In genomic region chr1:134646261-134646962, GRCm38 (mm10) we compare ENCODE assay signal across 8 mouse cellular contexts. TPM values are rescaled to one million over a fixed set of nuclear protein-coding genes. Genes with fewer than 3 reads are reported as not detected.
DNase-seq lines count a peak whose midpoint lies in the region; ATAC-seq and TF ChIP-seq lines count a peak whose summit lies in the region.

Gene Syt2, plus strand, starts transcription at chr1:134646677.

- ATAC-seq in kidney, embryonic 15.5 days (replicated peaks; ENCODE audit: low FRiP score): peak; percentile 45; the same call in 1 of the 2 replicates
- ATAC-seq in liver, embryonic 14.5 days (ENCODE audit: insufficient read depth): no peak
- peak; percentile 68 for ATAC-seq in neural tube, embryonic 13.5 days (ENCODE audit: low read depth)

- H3K27ac ChIP-seq in kidney, embryonic 15.5 days: no peak within 1 kb of the TSS
- H3K27ac ChIP-seq in liver, embryonic 14.5 days: no peak within 1 kb of the TSS
- H3K27ac ChIP-seq in neural tube, embryonic 13.5 days (replicated peaks): no peak within 1 kb of the TSS

- TF ChIP-seq CTCF in liver, embryonic 14.5 days (IDR thresholded peaks at IDR 0.05; ENCODE audit: low read depth): no peak

- no peaks in the 10 kb centered on the region for H3K36me3 ChIP-seq in kidney, embryonic 15.5 days
- H3K36me3 ChIP-seq in liver, embryonic 14.5 days (replicated peaks; ENCODE audit: control insufficient read depth, insufficient read depth, low read depth): no peaks in the 10 kb centered on the region
- H3K36me3 ChIP-seq in neural tube, embryonic 13.5 days: no peaks in the 10 kb centered on the region

- H3K4me2 ChIP-seq in kidney, embryonic 15.5 days: peak within 1 kb of the TSS; percentile 92
- peak within 1 kb of the TSS; percentile 58 for H3K4me2 ChIP-seq in liver, embryonic 14.5 days (ENCODE audit: low read depth)
- H3K4me2 ChIP-seq in neural tube, embryonic 13.5 days: peak within 1 kb of the TSS; percentile 81

- TF ChIP-seq EP300 in liver, embryonic 14.5 days (IDR thresholded peaks at IDR 0.05; ENCODE audit: low read depth): no peak

- peak within 1 kb of the TSS; percentile 53 for H3K4me3 ChIP-seq in kidney, embryonic 15.5 days (replicated peaks)
- H3K4me3 ChIP-seq in liver, embryonic 14.5 days (ENCODE audit: insufficient read depth in 1 of 2, low read depth in 2 of 2, low read length in 2 of 2): peak within 1 kb of the TSS in 1 of 2 experiments; percentile 37; a peak in 2 of 4 replicates
- H3K4me3 ChIP-seq in neural tube, embryonic 13.5 days: peak within 1 kb of the TSS; percentile 49

- DNase-seq in ovary, adult 18-20 months (ENCODE audit: low spot score): peak; percentile 13
- DNase-seq in ovary, postnatal 10 days (ENCODE audit: low spot score): no peak
- DNase-seq in cerebellum, adult 9-10 months: peak; percentile 75
- DNase-seq in gastrocnemius, postnatal 25 days: peak; percentile 17
- no peak for DNase-seq in liver, embryonic 14.5 days (ENCODE audit: low read depth in 3 of 3, low spot score in 3 of 3)
- no peak for DNase-seq in natural killer cell, adult 2 months (ENCODE audit: low spot score in 2 of 2)

- peaks cover 40% of the 10 kb centered on the region for H3K4me1 ChIP-seq in kidney, embryonic 15.5 days
- no peaks in the 10 kb centered on the region for H3K4me1 ChIP-seq in liver, embryonic 14.5 days (replicated peaks; ENCODE audit: control insufficient read depth in 2 of 2, insufficient read depth in 2 of 2, low read length in 1 of 2)
- H3K4me1 ChIP-seq in neural tube, embryonic 13.5 days (replicated peaks): peaks cover 31% of the 10 kb centered on the region

- H3K27me3 ChIP-seq in kidney, embryonic 15.5 days: peaks cover 69% of the 10 kb centered on the region
- H3K27me3 ChIP-seq in liver, embryonic 14.5 days (ENCODE audit: control insufficient read depth, insufficient read depth, low read length): peaks cover 69% of the 10 kb centered on the region
- H3K27me3 ChIP-seq in neural tube, embryonic 13.5 days: peaks cover 70% of the 10 kb centered on the region

- H3K9ac ChIP-seq in kidney, embryonic 15.5 days: peak within 1 kb of the TSS; percentile 40
- no peak within 1 kb of the TSS for H3K9ac ChIP-seq in liver, embryonic 14.5 days (replicated peaks)
- H3K9ac ChIP-seq in neural tube, embryonic 13.5 days: peak within 1 kb of the TSS; percentile 67

- WGBS in kidney, embryonic 15.5 days: under 1% methylated on average over 59 of the region's 63 CpGs
- under 1% methylated on average over 59 of the region's 63 CpGs for WGBS in liver, embryonic 14.5 days (ENCODE audit: insufficient replicate concordance)
- WGBS in neural tube, embryonic 13.5 days: under 1% methylated on average over 62 of the region's 63 CpGs

- H3K9me3 ChIP-seq in kidney, embryonic 15.5 days (replicated peaks): no peaks in the 10 kb centered on the region
- no peaks in the 10 kb centered on the region for H3K9me3 ChIP-seq in liver, embryonic 14.5 days (ENCODE audit: control insufficient read depth, low read length)
- no peaks in the 10 kb centered on the region for H3K9me3 ChIP-seq in neural tube, embryonic 13.5 days

RNA-seq across cellular contexts. Expression of gene Syt2, which starts in this region (rescaled TPM):
- total RNA-seq in gastrocnemius, postnatal 25 days (2021): under 1 TPM in 1 of 2 experiments, not detected in 1; 0.05 TPM
- 0.78 and 1.5 TPM in 2 replicates for polyA plus RNA-seq in kidney, embryonic 15.5 days (2015; fragmentation: Nextera tagmentation; extraction: Ambion mirVana)
- polyA plus RNA-seq in liver, embryonic 14.5 days (2012; rRNA removed): 0.04 TPM in 2 replicates
- polyA plus RNA-seq in liver, embryonic 14.5 days (2014; fragmentation: Nextera tagmentation; extraction: Ambion mirVana): 0.08 TPM in 1 of 2 replicates, not detected in the other
- 12.1 and 13.9 TPM in 2 replicates for polyA plus RNA-seq in neural tube, embryonic 13.5 days (2015; fragmentation: Nextera tagmentation; extraction: Ambion mirVana)

Comparison
In these comparisons a context has a peak if more than half of its experiments do, and no peak if none do; other contexts are left out.
1. DNase-seq: peak in ovary, adult 18-20 months (single experiment) and cerebellum, adult 9-10 months (single experiment); none in ovary, postnatal 10 days (single experiment), liver, embryonic 14.5 days (0 of 3) and natural killer cell, adult 2 months (0 of 2).
2. Peak in DNase-seq in gastrocnemius, postnatal 25 days; RNA of the gene not detected or under 1 TPM.
3. Peak in every context shown above with its lines, with median percentiles within 50 percentile points of each other: H3K4me2 ChIP-seq.